Mouse (Mus musculus): ENCODE results near the gene Hoxd4. TPM values are rescaled to one million over a fixed set of nuclear protein-coding genes. Genes with fewer than 3 reads are reported as not detected.

The Hoxd4 gene
- polyA plus RNA-seq, 1 experiment from 2014 or later, result not detected

GRCm38 (mm10) chr2:74741979-74742277 is 30.2 kb downstream of the Hoxd4 start:
- Histone ChIP-seq H3K4me2 (no peak overlapping the region), H3K27me3 (replicated peaks) (peaks cover 99% of the 10 kb centered on the region), H3K4me1 (peaks cover 11% of the 10 kb centered on the region), H3K4me3 (no peak overlapping the region), H3K9ac (no peak overlapping the region), H3K36me3 (no peaks in the 10 kb centered on the region), H3K27ac (replicated peaks) (no peak overlapping the region), H3K9me3 (no peaks in the 10 kb centered on the region)
- no peak for ATAC-seq (ENCODE audit: extremely low read depth, insufficient number of reproducible peaks, low FRiP score, low TSS enrichment)

DNA sequence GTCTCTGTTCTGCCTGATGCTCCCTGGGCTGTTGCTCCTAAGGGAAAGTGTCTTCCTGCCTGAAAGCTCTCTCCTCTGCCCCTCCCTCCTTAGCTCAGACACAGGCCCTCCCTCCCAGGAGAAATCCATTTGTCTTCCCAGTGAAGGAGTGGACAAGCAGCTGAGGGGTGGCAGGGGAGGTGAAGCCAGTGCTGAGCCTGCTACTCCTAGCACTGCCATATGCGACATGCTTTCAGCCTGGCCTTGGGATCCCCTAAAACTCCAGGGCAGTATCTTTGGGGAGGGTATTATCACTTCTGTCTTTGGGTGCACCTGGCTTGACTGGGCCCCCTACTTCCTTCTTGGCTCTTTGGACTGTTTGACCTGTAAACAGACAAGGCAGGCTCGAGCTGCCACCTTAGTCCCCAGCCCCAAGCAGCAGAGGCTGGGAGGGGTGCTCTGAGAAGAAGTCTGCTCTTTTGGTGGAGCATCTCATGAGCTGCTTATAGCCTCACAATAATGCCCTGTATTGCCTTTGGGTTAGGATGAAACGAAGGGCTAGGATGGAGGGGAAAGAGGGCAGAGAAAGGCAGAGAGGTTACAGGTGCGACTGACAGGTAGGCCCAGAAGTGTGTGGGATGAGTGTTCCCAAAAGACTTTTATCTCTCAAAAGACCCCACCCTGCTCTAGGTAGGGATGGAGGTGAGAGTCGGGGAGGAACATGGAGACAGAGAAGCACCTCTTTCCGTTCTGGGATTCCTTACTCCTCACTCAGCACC is 34.0 kb downstream of the Hoxd4 start:
- Histone ChIP-seq H3K36me3 (no peaks in the 10 kb centered on the region), H3K4me1 (peaks cover 16% of the 10 kb centered on the region), H3K9me3 (no peaks in the 10 kb centered on the region), H3K9ac (no peak overlapping the region), H3K4me3 (no peak overlapping the region), H3K4me2 (peak overlapping the region; percentile 40; the same call in 1 of the 2 replicates), H3K27me3 (replicated peaks) (peaks cover 99% of the 10 kb centered on the region), H3K27ac (replicated peaks) (no peak overlapping the region)
- no peak for ATAC-seq (ENCODE audit: extremely low read depth, insufficient number of reproducible peaks, low FRiP score, low TSS enrichment)
- under 1% methylated on average over 6 of the region's 6 CpGs for WGBS

DNA sequence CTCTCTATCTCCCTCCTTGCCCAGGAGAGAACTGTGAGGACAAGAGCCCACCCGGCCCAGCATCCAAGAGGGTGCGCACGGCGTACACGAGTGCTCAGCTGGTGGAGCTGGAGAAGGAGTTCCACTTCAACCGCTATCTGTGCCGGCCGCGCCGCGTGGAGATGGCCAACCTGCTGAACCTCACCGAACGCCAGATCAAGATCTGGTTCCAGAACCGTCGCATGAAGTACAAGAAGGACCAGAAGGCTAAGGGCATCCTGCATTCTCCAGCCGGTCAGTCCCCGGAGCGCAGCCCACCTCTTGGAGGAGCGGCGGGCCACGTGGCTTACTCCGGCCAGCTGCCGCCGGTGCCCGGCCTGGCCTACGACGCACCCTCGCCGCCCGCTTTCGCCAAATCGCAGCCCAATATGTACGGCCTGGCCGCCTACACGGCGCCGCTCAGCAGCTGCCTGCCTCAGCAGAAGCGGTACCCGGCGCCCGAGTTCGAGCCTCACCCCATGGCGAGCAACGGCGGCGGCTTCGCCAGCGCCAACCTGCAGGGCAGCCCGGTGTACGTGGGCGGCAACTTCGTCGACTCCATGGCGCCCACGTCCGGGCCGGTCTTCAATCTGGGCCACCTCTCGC is 34.7 kb downstream of the Hoxd4 start:
- Histone ChIP-seq H3K4me3 (peak overlapping the region; percentile 28), H3K27ac (replicated peaks) (no peak overlapping the region), H3K4me1 (peaks cover 16% of the 10 kb centered on the region), H3K9me3 (no peaks in the 10 kb centered on the region), H3K36me3 (no peaks in the 10 kb centered on the region), H3K27me3 (replicated peaks) (peaks cover 99% of the 10 kb centered on the region), H3K9ac (no peak overlapping the region), H3K4me2 (peak overlapping the region; percentile 40)
- ATAC-seq (ENCODE audit: extremely low read depth, insufficient number of reproducible peaks, low FRiP score, low TSS enrichment), result no peak
- WGBS, result under 1% methylated on average over 58 of the region's 58 CpGs

DNA sequence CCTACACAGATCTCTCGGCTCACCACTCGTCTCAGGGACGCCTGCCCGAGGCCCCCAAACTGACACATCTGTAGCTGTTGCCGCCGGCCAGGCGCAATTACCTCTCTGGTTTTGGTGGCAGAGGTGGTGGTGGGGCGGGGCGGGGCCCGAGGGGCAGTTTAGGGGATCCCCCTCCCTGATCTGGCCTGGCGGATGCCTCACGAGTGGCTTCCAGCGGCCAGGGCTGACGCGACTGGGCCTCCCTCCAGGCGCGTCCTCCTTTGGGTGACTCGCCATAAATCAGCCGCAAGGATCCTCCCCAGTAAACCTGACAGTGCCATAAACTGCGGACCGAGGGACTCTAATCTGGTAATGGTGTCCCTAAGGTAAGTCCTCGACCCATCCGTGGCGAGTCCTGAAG is 35.3 kb downstream of the Hoxd4 start:
- no peaks in the 10 kb centered on the region for H3K36me3 ChIP-seq
- H3K4me2 ChIP-seq, result peak overlapping the region; percentile 40
- H3K27ac ChIP-seq (replicated peaks), result no peak overlapping the region
- ATAC-seq (ENCODE audit: extremely low read depth, insufficient number of reproducible peaks, low FRiP score, low TSS enrichment), result no peak
- H3K27me3 ChIP-seq (replicated peaks), result peaks cover 99% of the 10 kb centered on the region
- H3K4me1 ChIP-seq, result peaks cover 16% of the 10 kb centered on the region
- H3K9ac ChIP-seq, result no peak overlapping the region
- peak overlapping the region; percentile 28; the same call in 1 of the 2 replicates for H3K4me3 ChIP-seq
- 3% methylated on average over 24 of the region's 24 CpGs for WGBS
- no peaks in the 10 kb centered on the region for H3K9me3 ChIP-seq

DNA sequence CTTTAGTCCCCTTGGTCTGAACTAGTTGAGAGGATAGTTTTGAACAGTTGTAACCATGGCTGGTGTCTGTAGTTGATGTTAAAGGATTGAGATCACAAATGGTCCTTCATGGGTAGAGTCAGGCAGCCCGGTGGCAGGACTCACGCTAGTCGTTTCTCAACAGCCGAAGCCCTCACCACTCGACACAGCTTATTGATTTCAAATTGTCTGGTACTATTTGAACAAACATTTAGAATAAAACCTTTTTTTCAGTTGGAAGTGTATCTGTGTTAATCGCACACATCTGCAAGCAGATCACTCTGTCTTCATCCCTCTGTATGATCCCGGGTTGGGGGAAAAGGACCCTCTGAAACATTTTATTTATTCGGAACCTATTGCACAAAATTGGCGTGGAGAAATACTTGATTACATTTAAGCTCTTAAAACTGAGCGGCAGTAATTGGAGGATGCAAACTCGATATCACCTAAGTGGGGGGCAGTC is 36.0 kb downstream of the Hoxd4 start:
- no peak for ATAC-seq (ENCODE audit: extremely low read depth, insufficient number of reproducible peaks, low FRiP score, low TSS enrichment)
- H3K9me3 ChIP-seq, result no peaks in the 10 kb centered on the region
- no peak overlapping the region for H3K4me3 ChIP-seq
- WGBS, result 13% methylated on average over 11 of the region's 11 CpGs
- no peak overlapping the region for H3K27ac ChIP-seq (replicated peaks)
- H3K4me2 ChIP-seq, result no peak overlapping the region
- H3K27me3 ChIP-seq (replicated peaks), result peaks cover 99% of the 10 kb centered on the region
- H3K36me3 ChIP-seq, result no peaks in the 10 kb centered on the region
- H3K4me1 ChIP-seq, result peaks cover 20% of the 10 kb centered on the region
- H3K9ac ChIP-seq, result no peak overlapping the region

DNA sequence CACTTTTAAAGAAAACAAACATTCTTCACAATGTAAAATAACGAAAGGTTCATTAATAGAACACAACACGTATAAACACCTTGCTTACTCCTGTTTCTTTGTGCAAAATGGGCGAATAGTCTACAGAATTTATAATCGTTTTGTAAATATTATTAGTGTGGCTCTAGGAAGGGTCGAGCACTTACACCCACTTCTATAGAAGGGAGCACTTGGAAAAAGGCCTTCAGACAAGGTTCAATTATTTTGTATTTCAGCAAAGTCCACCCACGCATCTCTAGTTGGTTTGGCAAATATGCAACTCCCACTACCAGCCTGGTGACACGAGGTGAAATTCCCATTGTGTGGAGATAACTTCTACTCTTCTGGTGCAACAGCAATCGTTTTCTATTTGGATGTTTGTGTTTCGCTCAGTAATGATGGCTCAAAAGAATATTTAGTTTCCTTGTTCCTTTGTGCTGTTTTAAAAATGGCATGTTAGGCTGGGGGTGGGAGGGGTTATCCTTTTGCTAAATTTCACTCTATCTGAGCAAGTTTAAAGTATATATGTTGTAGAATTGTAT is 36.8 kb downstream of the Hoxd4 start:
- WGBS, result 9% methylated on average over 9 of the region's 9 CpGs
- ATAC-seq (ENCODE audit: extremely low read depth, insufficient number of reproducible peaks, low FRiP score, low TSS enrichment), result no peak

DNA sequence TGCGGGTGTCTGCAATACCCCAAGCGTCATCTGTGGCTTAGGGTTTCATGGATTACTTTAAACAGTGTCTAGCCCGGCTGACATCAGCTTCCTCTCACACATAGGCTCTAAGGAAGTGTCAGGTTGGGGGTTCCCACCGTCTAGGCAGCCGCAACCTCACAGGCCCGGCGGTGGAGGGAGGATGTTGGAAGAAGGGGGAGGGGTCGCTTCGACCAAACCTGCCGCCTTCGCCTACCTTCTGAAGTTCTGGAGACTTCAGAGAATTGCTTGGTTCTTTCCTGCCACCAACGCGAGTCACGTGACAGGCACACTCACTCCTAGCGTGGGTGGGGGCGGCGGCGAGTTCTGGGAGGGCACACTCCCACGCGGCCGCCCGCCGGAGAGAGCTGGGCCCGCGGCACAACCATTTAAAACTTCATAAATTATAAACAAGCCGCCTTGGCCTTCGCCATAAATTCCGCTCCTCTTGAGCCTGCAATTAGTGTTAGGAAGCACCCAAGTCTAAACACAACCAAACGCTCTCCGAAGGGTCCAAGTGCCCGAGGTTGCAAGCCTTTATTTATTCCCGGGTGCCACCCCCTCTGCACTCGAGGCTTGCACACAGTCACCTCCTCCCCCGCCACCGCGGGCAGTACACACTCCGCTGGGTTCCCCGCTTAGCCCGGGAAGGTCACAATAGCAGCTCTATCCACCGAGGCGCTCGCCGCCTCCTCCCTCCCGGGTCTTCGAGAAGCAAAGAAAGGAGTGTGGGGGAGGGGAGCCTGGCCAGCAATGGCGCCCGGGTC is 37.8 kb downstream of the Hoxd4 start:
- Histone ChIP-seq H3K4me3 (peak overlapping the region; percentile 37), H3K4me2 (peak overlapping the region; percentile 65), H3K4me1 (peaks cover 27% of the 10 kb centered on the region), H3K9me3 (no peaks in the 10 kb centered on the region), H3K27me3 (replicated peaks) (peaks cover 100% of the 10 kb centered on the region), H3K27ac (replicated peaks) (no peak overlapping the region), H3K36me3 (no peaks in the 10 kb centered on the region), H3K9ac (0 out of 2 replicates have a peak overlapping the region, but pooled peaks have one; percentile 24)
- ATAC-seq (ENCODE audit: extremely low read depth, insufficient number of reproducible peaks, low FRiP score, low TSS enrichment), result no peak
- WGBS, result 1% methylated on average over 47 of the region's 47 CpGs

More for the DNA sequence above, 36.8 kb downstream of the Hoxd4 start:
- Histone ChIP-seq H3K9me3 (no peaks in the 10 kb centered on the region), H3K36me3 (no peaks in the 10 kb centered on the region), H3K9ac (no peak overlapping the region), H3K4me3 (no peak overlapping the region), H3K4me2 (no peak overlapping the region), H3K27me3 (replicated peaks) (peaks cover 100% of the 10 kb centered on the region), H3K4me1 (peaks cover 27% of the 10 kb centered on the region), H3K27ac (replicated peaks) (no peak overlapping the region)

DNA sequence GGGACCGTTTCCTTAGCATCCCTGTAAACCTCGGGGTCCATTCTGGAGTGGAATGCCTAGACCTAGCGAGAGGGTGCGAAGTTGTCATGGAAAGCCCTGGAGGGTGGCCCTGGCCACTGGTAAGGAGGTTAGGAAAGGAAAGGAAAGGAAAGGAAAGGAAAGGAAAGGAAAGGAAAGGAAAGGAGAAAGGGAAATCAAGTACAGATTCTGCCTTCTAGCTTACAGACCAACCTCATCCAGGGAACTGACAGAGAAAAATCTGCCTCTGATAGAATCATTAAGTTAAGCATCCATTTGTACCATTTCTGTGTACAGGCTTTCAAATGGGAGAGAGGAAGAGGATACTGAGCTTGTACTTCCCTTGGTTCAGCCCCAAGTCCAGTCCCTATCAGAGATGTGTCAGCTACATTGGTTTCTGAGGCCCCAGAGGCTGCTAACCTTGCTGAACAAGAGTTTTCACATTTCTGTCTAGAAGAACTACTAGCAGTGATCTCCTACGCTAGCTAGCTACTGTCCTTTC is 39.1 kb downstream of the Hoxd4 start:
- H3K36me3 ChIP-seq, result no peaks in the 10 kb centered on the region
- peaks cover 98% of the 10 kb centered on the region for H3K27me3 ChIP-seq (replicated peaks)
- H3K4me2 ChIP-seq, result no peak overlapping the region
- no peaks in the 10 kb centered on the region for H3K9me3 ChIP-seq
- H3K4me1 ChIP-seq, result peaks cover 27% of the 10 kb centered on the region
- ATAC-seq (ENCODE audit: extremely low read depth, insufficient number of reproducible peaks, low FRiP score, low TSS enrichment), result no peak
- no peak overlapping the region for H3K4me3 ChIP-seq
- no peak overlapping the region for H3K9ac ChIP-seq
- WGBS, result 24% methylated on average over 5 of the region's 5 CpGs
- H3K27ac ChIP-seq (replicated peaks), result no peak overlapping the region

DNA sequence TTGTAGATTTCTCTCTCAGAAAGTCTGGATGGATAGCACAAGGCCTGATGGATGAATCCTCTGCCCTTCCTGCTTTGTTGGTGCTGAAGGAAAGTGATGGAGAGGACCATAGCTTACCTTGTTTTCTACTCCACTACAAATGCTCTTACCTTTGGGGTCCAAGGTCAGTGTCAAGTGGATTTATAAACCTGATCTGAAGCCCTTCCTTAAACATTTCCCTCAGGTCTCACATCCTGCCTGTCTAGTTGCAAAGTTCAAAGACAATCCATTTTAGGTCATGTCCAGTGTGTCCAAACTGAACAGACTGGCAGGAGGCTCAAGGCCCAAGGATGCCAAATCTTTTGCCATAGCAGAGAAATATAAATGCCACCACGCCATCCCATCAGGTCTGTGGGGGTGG is 40.1 kb downstream of the Hoxd4 start:
- Histone ChIP-seq H3K4me3 (no peak overlapping the region), H3K27ac (replicated peaks) (no peak overlapping the region), H3K4me2 (no peak overlapping the region), H3K27me3 (replicated peaks) (peaks cover 98% of the 10 kb centered on the region), H3K4me1 (peaks cover 21% of the 10 kb centered on the region), H3K9ac (no peak overlapping the region), H3K36me3 (no peaks in the 10 kb centered on the region), H3K9me3 (no peaks in the 10 kb centered on the region)
- ATAC-seq (ENCODE audit: extremely low read depth, insufficient number of reproducible peaks, low FRiP score, low TSS enrichment), result no peak
- WGBS, result 70% methylated on average over 1 of the region's 1 CpGs

- Histone ChIP-seq H3K4me1 (peaks cover 21% of the 10 kb centered on the region), H3K36me3 (no peaks in the 10 kb centered on the region), H3K9ac (peak overlapping the region; percentile 50; the same call in 1 of the 2 replicates), H3K9me3 (no peaks in the 10 kb centered on the region), H3K4me2 (peak overlapping the region; percentile 71), H3K27me3 (replicated peaks) (peaks cover 98% of the 10 kb centered on the region), H3K27ac (replicated peaks) (no peak overlapping the region), H3K4me3 (peak overlapping the region; percentile 47)
- WGBS, result 3% methylated on average over 45 of the region's 45 CpGs
- no peak for ATAC-seq (ENCODE audit: extremely low read depth, insufficient number of reproducible peaks, low FRiP score, low TSS enrichment)
These were observed 40.9 kb downstream of the Hoxd4 start for GRCm38 (mm10) chr2:74752431-74753174.
